Mouse (Mus musculus) inflammation-experienced regulatory T-cells, adult 6 months (primary cell): ENCODE data around the gene Anpep. TPM values are rescaled to one million over a fixed set of nuclear protein-coding genes. Genes with fewer than 3 reads are reported as not detected.
"Not testable (repeated sequence)": the region's sequence is repeated elsewhere in the genome, so short reads cannot be mapped to it uniquely, and the experiment has no call there.

Source experiments
- ATAC-seq: one replicate; pipeline ENCODE4 v1.8.0; 2017
- polyA plus RNA-seq, 3 experiments: library from polyadenylated mRNA; unstranded; fragments of 100-300 nt; shearing (Covaris generic); gene quantifications; one replicate each; pipeline ENCODE4 v1.2.1; 2017

The Anpep gene
- polyA plus RNA-seq, 3 experiments from 2014 or later, result 0.63 TPM; not detected in 2

DNA sequence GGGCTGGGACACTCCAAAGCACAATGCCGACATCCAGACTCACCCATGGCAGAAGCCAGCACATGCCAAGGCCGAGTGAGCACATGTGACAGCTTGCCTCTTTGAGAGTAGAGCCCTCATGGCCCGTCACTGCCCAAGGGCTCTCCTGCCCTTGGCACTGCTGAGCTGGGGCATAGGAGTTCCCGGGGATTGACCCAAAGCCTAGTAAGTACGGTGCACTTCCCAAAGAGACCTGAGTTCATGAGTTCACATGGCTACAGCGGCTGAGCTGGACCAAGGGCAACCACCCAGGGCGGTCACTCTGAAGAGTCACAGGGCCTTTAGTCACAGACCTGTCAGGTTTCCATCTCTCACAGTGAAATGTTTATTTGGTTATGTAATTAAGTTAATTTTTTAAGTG lies 52.3 kb downstream of the Anpep start:
- no peak for ATAC-seq

DNA sequence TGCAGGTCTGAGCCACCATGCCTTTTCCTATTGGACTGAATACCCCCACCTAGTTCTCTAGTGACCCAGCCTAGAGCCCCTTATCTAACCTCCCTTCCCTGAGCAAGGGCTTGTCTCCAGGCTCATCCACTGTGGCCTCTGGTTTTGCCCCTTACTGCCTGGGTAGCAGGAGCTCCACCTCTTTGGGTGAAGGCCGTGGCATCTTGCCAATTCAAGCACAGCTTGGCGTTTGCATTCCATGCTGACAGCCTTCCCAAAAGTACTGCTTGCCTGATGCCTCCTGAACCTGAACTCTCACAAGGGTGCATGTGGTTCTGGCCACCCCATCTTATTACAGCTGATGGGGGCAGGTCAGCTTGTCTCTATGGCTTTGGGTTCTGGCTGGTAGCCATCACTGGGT lies 57.0 kb downstream of the Anpep start:
- ATAC-seq, result no peak

DNA sequence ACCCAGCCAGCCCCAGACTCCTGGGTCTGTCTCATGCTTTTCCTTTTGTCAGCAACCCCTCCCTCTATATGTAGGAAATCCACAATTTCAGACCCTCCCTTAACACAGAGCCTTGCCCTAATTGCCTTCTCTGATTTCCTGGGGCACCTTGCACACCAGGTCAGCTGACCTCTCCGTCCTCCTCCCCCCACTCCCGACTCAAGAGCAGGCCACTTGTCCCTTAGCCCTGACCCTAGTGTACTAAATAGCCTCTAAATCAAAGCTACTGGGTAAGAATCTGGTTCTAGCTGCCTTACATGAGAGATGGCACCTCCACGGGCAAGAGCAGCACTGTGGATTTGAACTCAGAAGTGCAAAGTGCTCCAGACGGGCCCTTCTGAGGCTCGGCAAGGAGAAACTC lies 58.8 kb downstream of the Anpep start:
- ATAC-seq, result no peak

DNA sequence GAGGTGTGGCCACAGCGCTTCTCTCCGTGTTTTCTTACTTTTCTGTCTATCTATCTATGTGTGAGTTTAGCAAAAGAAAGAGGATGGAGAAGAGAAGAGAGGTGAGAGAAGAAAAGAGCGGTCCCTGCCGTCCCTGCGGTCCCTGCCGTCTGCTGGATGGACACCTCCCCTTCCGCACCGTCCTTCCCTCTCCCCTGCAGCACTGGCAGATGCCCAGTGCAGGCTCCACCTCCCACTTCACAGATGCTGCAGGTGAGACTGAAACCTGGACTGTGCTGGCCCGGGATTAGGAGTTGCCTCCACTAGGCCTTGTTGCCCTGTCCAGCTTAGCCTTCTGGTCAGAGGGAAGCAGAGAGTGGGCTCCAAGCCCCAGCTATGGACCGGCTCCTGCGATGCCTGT lies 59.5 kb downstream of the Anpep start:
- ATAC-seq, result no peak

DNA sequence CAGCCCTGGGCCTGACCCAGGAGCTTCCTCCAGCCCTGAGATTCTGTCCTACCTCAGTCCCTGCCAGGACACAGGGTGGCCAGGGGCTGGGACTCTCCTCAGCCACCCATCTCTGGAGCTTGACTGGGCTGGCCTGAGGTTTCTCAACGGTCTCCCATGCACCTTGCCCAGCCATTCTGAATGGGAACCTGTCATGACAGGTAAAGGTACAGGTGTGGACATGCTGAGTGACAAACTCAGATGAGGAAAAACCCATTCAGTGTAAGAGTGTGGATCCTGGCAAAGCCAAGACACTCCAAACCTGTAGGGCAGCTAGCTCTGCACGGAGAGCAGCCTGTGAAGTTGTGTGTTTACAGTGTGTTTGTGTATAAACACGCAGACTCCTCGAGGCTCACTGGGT lies 60.5 kb downstream of the Anpep start:
- ATAC-seq, result no peak

DNA sequence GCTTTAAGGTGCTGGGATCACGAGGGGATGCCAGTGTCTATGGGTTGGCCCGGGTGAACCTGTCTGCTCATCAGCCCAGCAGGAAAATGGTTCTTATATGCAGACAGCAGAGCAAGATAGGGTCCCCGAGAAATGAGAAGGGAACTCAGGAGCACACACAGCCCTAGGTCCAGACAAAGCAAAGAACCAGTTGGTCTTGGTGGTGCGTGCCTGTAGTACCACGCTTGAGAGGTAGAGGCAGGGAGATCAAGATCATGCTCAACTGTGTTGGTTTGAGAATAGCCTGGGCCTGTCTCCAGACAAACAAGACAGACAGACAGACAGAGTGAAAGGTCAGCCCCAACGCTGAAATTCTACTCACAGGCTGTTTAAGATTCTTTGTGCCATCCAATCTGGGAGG lies 61.4 kb downstream of the Anpep start:
- no peak for ATAC-seq

DNA sequence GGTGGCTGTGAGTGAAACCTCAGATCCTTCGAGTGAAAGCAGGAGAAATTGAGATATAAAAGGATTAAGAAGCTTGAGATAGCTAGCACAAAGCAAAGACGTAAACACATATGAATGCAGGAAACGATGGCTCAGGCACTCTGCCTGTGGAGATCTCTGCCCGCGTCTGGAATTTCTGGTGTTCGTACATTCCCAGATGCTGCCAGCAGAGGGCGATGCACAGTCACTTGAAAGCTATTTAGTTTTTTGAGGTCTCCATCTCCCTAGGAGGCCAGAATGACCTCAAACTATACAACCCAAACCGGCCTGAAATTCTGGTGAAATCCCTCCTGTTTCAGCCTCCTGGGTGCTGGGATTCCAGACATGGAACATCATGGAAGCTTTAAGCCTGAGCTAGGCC lies 61.8 kb downstream of the Anpep start:
- ATAC-seq, result no peak

DNA sequence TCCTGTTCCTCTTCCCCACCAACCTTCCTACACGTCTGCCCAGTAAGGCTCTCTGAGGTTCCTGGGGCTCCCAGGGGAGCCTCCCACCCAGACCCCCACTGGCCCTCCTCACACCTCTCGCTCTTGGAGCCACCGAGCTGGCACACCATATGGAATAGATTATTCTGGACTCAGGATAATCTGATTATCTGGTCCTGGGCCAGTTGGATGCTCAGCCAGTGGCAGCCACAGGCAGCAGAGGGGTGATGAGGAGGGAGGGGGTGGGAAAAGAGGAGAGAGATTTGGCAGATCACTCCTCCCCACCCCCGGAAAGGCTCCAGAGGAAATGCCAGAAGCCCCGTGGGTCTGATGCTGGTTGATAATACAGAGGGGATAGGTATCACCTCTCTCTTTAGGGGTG lies 62.3 kb downstream of the Anpep start:
- no peak for ATAC-seq

DNA sequence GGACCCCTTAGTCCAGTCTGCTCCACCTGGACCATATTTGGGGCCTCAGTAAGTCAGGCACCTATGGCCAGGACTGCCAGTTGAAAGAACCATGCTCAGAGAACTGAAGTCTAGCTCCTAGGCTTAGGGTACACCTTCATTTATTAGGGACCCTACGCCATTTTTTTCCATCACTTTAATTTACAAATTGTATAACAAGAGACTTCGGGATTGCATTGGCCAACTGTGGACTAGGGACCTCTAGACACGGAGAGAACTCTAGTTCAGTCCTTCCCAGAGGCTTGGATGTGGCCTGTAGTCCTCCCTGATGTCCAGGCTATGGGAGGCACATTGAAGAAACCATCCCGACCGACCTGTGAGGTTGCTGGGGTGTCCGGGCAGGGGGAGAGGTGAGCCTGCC lies 67.2 kb downstream of the Anpep start, which contains the start of gene Mesp1:
Gene Mesp1, minus strand, starts transcription at position 101 of the 400 bp plus-strand sequence.
- no peak for ATAC-seq

DNA sequence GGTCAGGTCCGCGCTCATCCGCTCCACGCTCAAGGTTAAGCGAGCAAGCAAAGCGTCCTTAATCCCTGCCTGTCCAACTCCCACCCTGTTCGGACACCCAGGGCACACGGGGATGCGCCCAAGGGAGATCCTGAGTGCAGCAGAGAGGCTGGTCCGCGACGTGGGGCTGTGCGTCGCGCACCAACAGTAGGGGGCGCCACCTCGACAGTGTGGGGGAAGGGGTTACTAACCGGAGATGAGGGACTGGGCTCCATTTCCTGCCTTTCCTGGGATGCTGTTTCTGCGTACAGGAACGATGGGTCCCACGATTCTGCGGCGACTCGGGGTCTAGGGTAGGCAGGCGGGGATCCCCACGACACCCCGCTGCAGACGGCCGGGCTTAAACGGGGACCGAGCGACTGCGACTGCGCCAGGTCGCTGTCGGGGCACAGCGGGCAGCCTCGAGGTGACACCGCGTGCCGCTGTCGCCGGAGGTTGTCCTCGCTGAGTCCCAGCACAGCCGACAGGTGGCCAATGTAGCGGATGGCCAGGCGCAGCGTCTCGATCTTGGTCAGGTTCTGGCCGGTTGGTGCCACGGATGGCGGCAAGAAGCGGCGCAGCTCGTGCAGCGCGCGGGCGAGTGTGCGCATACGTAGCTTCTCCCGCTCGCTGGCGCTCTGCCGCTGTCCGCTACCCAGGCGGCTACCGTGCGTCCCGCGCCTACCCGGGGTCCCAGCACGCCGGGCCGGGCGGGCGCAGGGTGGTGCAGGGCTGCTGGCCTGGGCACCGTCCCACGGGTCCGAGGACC lies 68.0 kb downstream of the Anpep start:
- ATAC-seq, result no peak

DNA sequence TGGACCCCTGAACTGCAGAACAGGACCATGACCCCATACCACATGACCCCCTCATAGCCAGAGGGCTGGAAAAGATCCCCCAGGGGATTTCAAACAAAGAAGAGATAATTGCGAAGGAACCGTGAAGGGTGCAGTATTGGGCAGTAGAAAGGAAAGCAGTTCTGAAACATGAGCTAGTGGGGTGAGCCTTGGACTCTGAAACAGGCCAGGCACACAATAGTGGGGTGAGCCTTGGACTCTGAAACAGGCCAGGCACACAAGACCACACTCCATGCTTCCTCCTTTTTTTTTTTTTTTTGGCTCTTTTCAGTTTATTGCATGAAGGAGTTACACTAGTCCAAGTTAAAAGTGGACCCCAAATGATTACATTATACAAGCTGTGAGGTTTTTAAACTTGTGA lies 71.0 kb downstream of the Anpep start:
- ATAC-seq, result not testable (repeated sequence)

DNA sequence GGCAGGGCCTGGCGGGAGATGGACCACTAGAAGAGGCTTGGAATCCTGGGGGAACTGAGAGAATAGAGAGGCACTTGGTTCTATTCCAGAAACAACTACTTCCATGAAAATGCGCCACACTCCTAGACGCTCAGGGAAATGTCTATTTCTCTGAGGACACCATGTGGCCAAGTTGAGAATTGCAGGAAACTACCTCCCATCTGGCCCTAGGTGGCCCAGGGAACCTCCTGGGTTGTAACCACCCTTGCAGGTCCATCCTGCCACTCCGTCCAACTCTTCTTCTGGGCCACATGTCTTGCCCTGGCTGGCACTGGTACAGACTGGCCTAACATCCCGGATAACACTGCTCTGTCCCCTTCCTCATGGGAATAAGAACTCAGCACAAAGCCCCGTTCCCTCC lies 74.6 kb downstream of the Anpep start:
- ATAC-seq, result no peak

DNA sequence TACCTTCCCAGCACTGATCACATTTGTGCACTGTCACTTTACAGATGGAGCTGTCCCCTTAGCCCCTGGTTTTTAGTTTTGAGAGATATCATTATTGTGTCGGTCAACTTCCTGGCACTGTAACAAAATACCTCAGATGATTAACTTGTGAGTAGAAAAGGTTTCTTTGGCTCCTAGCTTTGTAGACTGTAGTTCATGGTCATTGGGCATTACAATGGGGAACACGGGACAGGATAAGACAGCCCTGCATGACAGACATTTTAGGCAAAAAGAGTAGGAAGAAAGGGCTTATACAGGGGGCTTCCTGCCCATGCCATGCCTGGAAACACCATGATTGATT lies 78.4 kb downstream of the Anpep start:
- no peak for ATAC-seq

DNA sequence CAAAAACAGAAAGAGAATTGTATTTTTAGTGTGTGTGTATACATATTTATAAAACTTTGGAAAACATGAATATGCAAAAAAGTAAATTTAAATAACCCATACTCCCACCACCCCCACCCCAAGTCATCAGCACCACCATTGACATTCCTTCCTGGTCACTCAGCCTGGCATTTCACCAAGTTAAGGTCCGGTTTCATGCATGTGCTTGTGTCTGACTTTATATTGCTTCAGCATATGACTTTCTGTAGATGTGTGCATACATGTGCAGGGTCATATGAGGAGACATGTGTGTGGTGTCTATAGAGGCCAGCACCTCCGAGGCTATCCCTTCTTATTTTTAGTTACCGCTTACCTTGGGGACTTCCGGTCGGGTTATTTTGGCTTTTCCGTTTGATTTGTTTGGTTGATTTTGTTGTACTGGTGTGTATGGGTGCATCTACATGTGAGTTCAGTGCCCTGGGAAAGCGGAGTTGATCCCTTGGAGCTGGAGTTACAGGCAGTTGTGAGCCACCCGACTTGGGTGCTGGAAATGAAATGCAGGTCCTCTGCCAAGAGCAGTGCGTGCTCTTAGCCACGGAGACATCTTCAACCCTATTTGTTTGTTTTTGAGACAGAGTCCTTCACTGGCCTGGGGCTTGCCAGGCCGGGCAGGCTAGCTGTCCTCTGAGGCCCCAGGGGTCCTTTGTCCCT lies 78.9 kb downstream of the Anpep start:
- ATAC-seq, result no peak

DNA sequence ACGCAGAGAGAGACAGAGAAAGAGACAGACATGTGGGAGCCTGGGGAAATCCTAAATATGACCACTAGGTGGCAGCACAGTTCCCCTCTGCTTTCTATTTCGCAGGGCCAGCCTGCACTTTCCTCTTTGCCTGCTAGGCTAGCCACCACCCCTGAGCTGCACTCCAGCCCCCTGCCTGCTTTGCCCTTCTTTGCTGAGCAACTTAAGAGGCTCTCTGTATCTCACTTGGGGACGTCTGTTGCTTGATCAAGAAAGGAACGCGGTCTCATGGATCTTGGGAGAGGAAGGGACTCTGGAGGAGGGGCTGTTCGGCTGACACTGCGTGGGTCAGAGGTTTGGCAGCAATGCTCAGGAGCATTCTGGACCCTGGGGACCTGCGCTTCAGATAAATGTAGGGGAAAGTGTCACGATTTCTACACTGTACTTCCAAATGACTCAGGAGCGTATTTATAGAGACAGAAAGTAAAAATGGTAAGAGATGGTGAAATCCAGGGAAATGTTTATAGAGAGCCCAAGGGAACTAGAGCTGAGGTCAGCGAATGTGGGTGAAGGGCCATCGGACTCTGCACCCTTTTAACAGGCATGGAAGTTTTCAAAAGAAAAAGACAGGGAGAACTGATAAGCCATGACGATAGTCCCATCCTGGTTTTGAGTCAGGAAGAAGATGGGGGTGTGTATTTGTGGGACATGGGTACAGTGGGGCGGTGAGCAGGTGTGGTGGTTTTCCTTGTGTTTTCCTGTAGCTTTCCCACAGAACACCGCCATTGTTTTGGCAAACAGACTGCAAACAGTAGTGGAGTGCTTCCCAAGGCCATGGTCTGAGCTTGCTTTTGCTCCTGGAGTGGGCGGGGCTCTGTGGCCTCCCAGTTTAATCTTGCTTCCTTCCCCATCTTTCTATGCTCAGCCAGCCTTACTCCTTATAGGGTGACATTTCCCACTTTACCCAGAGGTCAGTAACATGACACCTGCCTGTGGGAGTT lies 79.9 kb downstream of the Anpep start:
- ATAC-seq, result peak; percentile 67

Other genes starting within 250 kb of the Anpep start
- not detected for gene Rhcg, start 243.4 kb downstream of the Anpep start, polyA plus RNA-seq
- 1 to 10 TPM in 2 of 3 experiments, under 1 TPM in 1; 0.95 to 3.8 (median 1.3) TPM for gene Ticrr, start 200.9 kb downstream of the Anpep start, polyA plus RNA-seq
- gene Kif7, start 145.3 kb downstream of the Anpep start, polyA plus RNA-seq, result under 1 TPM; 0.20 to 0.55 (median 0.31) TPM
- gene Plin1, start 128.2 kb downstream of the Anpep start, polyA plus RNA-seq, result under 1 TPM in 1 of 3 experiments, not detected in 2; 0.79 TPM
- gene Pex11a, start 117.9 kb downstream of the Anpep start, polyA plus RNA-seq, result 1 to 10 TPM; 2.1 to 5.1 (median 3.1) TPM
- gene Wdr93, start 117.9 kb downstream of the Anpep start, polyA plus RNA-seq, result under 1 TPM in 1 of 3 experiments, not detected in 2; 0.25 TPM
- not detected for gene Mesp1, start 67.3 kb downstream of the Anpep start, polyA plus RNA-seq
- gene Mesp2, start 50.3 kb downstream of the Anpep start, polyA plus RNA-seq, result under 1 TPM in 2 of 3 experiments, not detected in 1; 0.24 to 0.29 TPM
- 10 to 100 TPM; 30.0 to 38.9 (median 32.7) TPM for gene Ap3s2, start 59.6 kb upstream of the Anpep start, polyA plus RNA-seq
- gene Arpin, start 74.3 kb upstream of the Anpep start, polyA plus RNA-seq, result under 1 TPM in 2 of 3 experiments, not detected in 1; 0.31 to 0.33 TPM
- gene Zfp710, start 163.8 kb upstream of the Anpep start, polyA plus RNA-seq, result 1 to 10 TPM; 1.8 to 5.1 (median 4.4) TPM